Mouse (Mus musculus) heart, embryonic 16.5 days (tissue): ENCODE measurements at regions not wholly inside any gene's neighbourhood (a gene's known extent, or its start where the extent isn't known, plus 50 kb on each side); places are given as distances from the start of the nearest gene placed in this dataset.

Experiments used
- ATAC-seq: fragments of 200-750 bp; cut with Nextera tagmentation; replicated peaks from 2 replicates; pipeline ENCODE4 v1.8.0; 2017; ENCODE audit warnings: moderate number of reproducible peaks; ENCODE audit not compliant: insufficient read depth, low FRiP score; ENCODE audit errors: extremely low read depth
- H3K27ac ChIP-seq: fragments of 300-500 bp; sonication (generic); 2 replicates; pipeline ENCODE4 v1.5.1; 2014; ENCODE audit warnings: mild to moderate bottlenecking, low read length, control low read depth, moderate library complexity
- H3K27me3 ChIP-seq: fragments of 300-500 bp; sonication (generic); 2 replicates; pipeline ENCODE4 v1.6.1; 2014; ENCODE audit warnings: low read length, mixed read lengths; ENCODE audit not compliant: control insufficient read depth, insufficient read depth
- H3K36me3 ChIP-seq: fragments of 300-500 bp; sonication (generic); 2 replicates; pipeline ENCODE4 v1.6.1; 2014; ENCODE audit not compliant: control insufficient read depth, insufficient read depth
- H3K4me1 ChIP-seq: fragments of 300-500 bp; sonication (generic); 2 replicates; pipeline ENCODE4 v1.6.1; 2014; ENCODE audit warnings: low read length, mixed read lengths; ENCODE audit not compliant: control insufficient read depth, insufficient read depth
- H3K4me2 ChIP-seq: fragments of 300-500 bp; sonication (generic); 2 replicates; pipeline ENCODE4 v1.6.1; 2014; ENCODE audit warnings: low read depth, mild to moderate bottlenecking, control low read depth, low read length
- H3K4me3 ChIP-seq: fragments of 300-500 bp; sonication (generic); 2 replicates; pipeline ENCODE4 v1.5.1; 2014; ENCODE audit warnings: mild to moderate bottlenecking, control low read depth, low read length
- H3K9ac ChIP-seq: fragments of 300-500 bp; sonication (generic); 2 replicates; pipeline ENCODE4 v1.6.1; 2014; ENCODE audit warnings: low read length, control low read depth
- H3K9me3 ChIP-seq: fragments of 300-500 bp; sonication (generic); replicated peaks from 2 replicates; pipeline ENCODE4 v1.6.1; 2016; ENCODE audit warnings: low read length; ENCODE audit not compliant: control insufficient read depth
- WGBS: fragments of 180-500 bp; shearing (Covaris S2); extraction: QIAGEN DNeasy Blood & Tissue Kit; methylation state at CpG from one replicate; pipeline ENCODE4 v1.1.7; 2014; 5-methylcytosine and 5-hydroxymethylcytosine counted together

DNA sequence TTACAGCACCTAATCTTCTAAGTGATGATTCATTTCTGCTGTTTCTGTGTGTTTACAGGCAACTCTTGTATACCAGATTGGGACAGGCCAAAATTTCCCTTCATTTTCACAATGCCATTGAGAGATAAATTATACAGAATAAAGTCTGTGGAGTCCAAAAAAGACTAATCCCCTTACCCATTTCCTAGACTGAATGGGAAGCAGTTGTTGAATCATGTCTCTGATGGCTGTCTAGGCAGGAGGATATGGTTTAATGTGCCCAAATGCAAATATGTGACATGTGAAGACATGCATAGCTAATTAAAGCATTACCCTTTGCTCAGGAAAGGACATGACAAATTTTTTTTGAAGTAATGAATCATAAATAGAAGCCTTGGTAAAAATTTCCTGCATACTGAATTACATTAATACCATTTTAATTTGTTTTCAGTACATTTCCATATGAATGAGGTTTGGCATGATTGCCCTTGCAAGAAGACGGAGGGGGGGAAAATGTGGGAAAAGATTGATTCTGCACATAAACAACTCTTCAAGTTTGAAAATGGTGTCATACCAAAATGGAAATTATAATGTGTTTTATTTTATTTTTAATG, 518.1 kb upstream of the Flrt2 start:
- Histone ChIP-seq H3K9me3 (no peaks in the 10 kb centered on the region), H3K36me3 (no peaks in the 10 kb centered on the region), H3K27ac (no peak overlapping the region), H3K27me3 (no peaks in the 10 kb centered on the region), H3K4me3 (no peak overlapping the region), H3K4me1 (peaks cover 3% of the 10 kb centered on the region; the same call in 1 of the 2 replicates), H3K4me2 (no peak overlapping the region), H3K9ac (no peak overlapping the region)
- no peak for ATAC-seq
- WGBS = 96% methylated on average over 1 of the region's 1 CpGs

- Histone ChIP-seq H3K4me3 (no peak overlapping the region), H3K4me2 (no peak overlapping the region), H3K9me3 (no peaks in the 10 kb centered on the region), H3K36me3 (no peaks in the 10 kb centered on the region), H3K27me3 (no peaks in the 10 kb centered on the region), H3K9ac (no peak overlapping the region), H3K27ac (no peak overlapping the region), H3K4me1 (no peaks in the 10 kb centered on the region)
- ATAC-seq = no peak
- WGBS = 90% methylated on average over 8 of the region's 8 CpGs
These were observed 489.5 kb upstream of the Flrt2 start for GRCm38 (mm10) chr12:95202486-95202885.

- ATAC-seq = no peak
- H3K4me2 ChIP-seq = no peak overlapping the region
- H3K4me1 ChIP-seq = no peaks in the 10 kb centered on the region
- H3K4me3 ChIP-seq = no peak overlapping the region
- no peaks in the 10 kb centered on the region for H3K9me3 ChIP-seq
- H3K27ac ChIP-seq = no peak overlapping the region
- no peak overlapping the region for H3K9ac ChIP-seq
- H3K27me3 ChIP-seq = no peaks in the 10 kb centered on the region
- no peaks in the 10 kb centered on the region for H3K36me3 ChIP-seq
- 66% methylated on average over 3 of the region's 3 CpGs for WGBS
These were observed 486.9 kb upstream of the Flrt2 start for GRCm38 (mm10) chr12:95205081-95205480.

GRCm38 (mm10) chr12:95239158-95239779, 452.8 kb upstream of the Flrt2 start:
- H3K4me3 ChIP-seq = no peak overlapping the region
- 11% methylated on average over 3 of the region's 3 CpGs for WGBS
- H3K9me3 ChIP-seq = no peaks in the 10 kb centered on the region
- no peaks in the 10 kb centered on the region for H3K36me3 ChIP-seq
- H3K4me2 ChIP-seq = no peak overlapping the region
- no peaks in the 10 kb centered on the region for H3K27me3 ChIP-seq
- H3K9ac ChIP-seq = no peak overlapping the region
- H3K27ac ChIP-seq = no peak overlapping the region
- no peak for ATAC-seq
- no peaks in the 10 kb centered on the region for H3K4me1 ChIP-seq

- Histone ChIP-seq H3K27me3 (no peaks in the 10 kb centered on the region), H3K27ac (no peak overlapping the region), H3K4me3 (no peak overlapping the region), H3K9me3 (0 out of 2 replicates have a peak, but pooled peaks cover 3% of the 10 kb centered on the region), H3K4me1 (no peaks in the 10 kb centered on the region), H3K4me2 (no peak overlapping the region), H3K9ac (no peak overlapping the region), H3K36me3 (no peaks in the 10 kb centered on the region)
- 46% methylated on average over 3 of the region's 3 CpGs for WGBS
- no peak for ATAC-seq
These were observed 424.8 kb upstream of the Flrt2 start for GRCm38 (mm10) chr12:95267187-95267586.

GRCm38 (mm10) chr12:95305386-95305785, 386.6 kb upstream of the Flrt2 start:
- Histone ChIP-seq H3K4me1 (no peaks in the 10 kb centered on the region), H3K36me3 (no peaks in the 10 kb centered on the region), H3K4me3 (no peak overlapping the region), H3K27ac (no peak overlapping the region), H3K4me2 (no peak overlapping the region), H3K27me3 (no peaks in the 10 kb centered on the region), H3K9ac (no peak overlapping the region), H3K9me3 (no peaks in the 10 kb centered on the region)
- ATAC-seq = no peak
- 43% methylated on average over 2 of the region's 2 CpGs for WGBS

GRCm38 (mm10) chr12:95315151-95315750, 376.8 kb upstream of the Flrt2 start:
- H3K4me2 ChIP-seq = no peak overlapping the region
- H3K9ac ChIP-seq = no peak overlapping the region
- no peak overlapping the region for H3K27ac ChIP-seq
- H3K27me3 ChIP-seq = no peaks in the 10 kb centered on the region
- no peak overlapping the region for H3K4me3 ChIP-seq
- no peak for ATAC-seq
- no peaks in the 10 kb centered on the region for H3K9me3 ChIP-seq
- no peaks in the 10 kb centered on the region for H3K36me3 ChIP-seq
- WGBS = 88% methylated on average over 2 of the region's 2 CpGs
- no peaks in the 10 kb centered on the region for H3K4me1 ChIP-seq

DNA sequence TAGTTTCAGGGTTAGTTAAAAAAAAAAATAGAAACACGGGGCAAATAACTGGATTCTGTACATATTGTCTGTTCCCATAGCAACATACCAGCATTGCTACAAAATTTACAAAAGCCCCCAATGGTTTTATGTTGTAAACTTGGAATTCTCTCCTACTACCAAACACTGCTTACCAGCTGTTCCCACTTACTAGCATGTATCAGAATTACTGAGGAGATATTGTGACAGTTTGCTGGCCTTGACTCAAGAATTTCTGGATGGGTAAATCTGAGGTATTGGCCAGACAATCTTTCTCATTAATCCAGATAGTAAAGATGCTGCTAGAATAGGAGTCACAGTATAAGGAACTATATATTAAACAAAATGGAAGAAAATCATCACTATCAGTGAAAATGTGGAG, 375.2 kb upstream of the Flrt2 start:
- Histone ChIP-seq H3K36me3 (no peaks in the 10 kb centered on the region), H3K4me2 (no peak overlapping the region), H3K27ac (no peak overlapping the region), H3K27me3 (no peaks in the 10 kb centered on the region), H3K9me3 (no peaks in the 10 kb centered on the region), H3K4me3 (no peak overlapping the region), H3K9ac (no peak overlapping the region), H3K4me1 (no peaks in the 10 kb centered on the region)
- WGBS = 65% methylated on average over 1 of the region's 1 CpGs
- ATAC-seq = no peak

GRCm38 (mm10) chr12:95321693-95322092, 370.3 kb upstream of the Flrt2 start:
- Histone ChIP-seq H3K27ac (no peak overlapping the region), H3K4me1 (no peaks in the 10 kb centered on the region), H3K9me3 (no peaks in the 10 kb centered on the region), H3K4me3 (no peak overlapping the region), H3K27me3 (no peaks in the 10 kb centered on the region), H3K4me2 (no peak overlapping the region), H3K36me3 (no peaks in the 10 kb centered on the region), H3K9ac (no peak overlapping the region)
- WGBS = 86% methylated on average over 3 of the region's 3 CpGs
- no peak for ATAC-seq
